ENCODE assay signal across 21 mouse cellular contexts in the genomic region with DNA sequence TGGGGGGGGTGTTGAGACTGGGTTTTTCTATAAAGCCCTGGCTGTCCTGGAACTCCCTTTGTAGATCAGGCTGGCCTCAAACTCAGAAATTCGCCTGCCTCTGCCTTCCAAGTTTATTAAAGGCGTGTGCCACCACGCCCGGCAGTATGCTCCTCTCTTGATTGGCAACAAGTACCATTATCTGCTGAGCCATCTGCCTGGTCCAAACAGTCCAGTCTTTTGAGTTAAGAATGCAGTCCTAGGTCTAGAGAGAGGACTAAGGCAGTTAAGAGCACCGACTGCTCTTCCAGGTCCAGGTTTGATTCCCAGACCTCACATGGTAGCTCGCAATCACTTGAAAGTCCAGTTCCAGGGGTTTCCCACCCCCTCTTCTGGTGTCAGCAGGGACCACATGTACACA.
"Had no signal": no experiment of that assay in that cellular context is flagged by ENCODE, and none has a peak within 500 bp of the region (broad histone marks: within the 10 kb centered on the region; RNA-seq: fewer than 3 reads in every experiment).

No protein-coding gene starts in this region.

- ATAC-seq: lung, postnatal 0 days; midbrain, embryonic 16.5 days had no signal

- DNase-seq: lung, adult 2 months; lung, postnatal 14 days; midbrain, embryonic 14.5 days; retina, postnatal 1 day; right cerebral cortex, adult 18-20 months; right cerebral cortex, postnatal 25 days; right cerebral cortex, postnatal 4 days; spleen, adult 18-20 months; thymus, adult 18-20 months; thymus, postnatal 25 days; thymus, postnatal 4 days had no signal

- H3K27me3 ChIP-seq: lung, embryonic 15.5 days; megakaryocyte, embryonic 14.5 days; midbrain, embryonic 12.5 days; neural tube, embryonic 13.5 days; neural tube, embryonic 15.5 days had no signal

- H3K4me1 ChIP-seq: lung, embryonic 15.5 days; megakaryocyte, embryonic 14.5 days; midbrain, embryonic 10.5 days; midbrain, embryonic 12.5 days; neural tube, embryonic 13.5 days; neural tube, embryonic 15.5 days had no signal

- H3K9ac ChIP-seq: lung, embryonic 15.5 days; midbrain, embryonic 12.5 days; neural tube, embryonic 13.5 days; neural tube, embryonic 15.5 days had no signal

- H3K27ac ChIP-seq: lung, embryonic 15.5 days; macrophage; midbrain, embryonic 10.5 days; midbrain, embryonic 12.5 days; neural tube, embryonic 13.5 days; neural tube, embryonic 15.5 days had no signal

- H3K4me2 ChIP-seq: lung, embryonic 15.5 days; midbrain, embryonic 12.5 days; neural tube, embryonic 13.5 days; neural tube, embryonic 15.5 days had no signal

- H3K9me3 ChIP-seq: lung, embryonic 15.5 days; megakaryocyte, embryonic 14.5 days; midbrain, embryonic 10.5 days; midbrain, embryonic 12.5 days; neural tube, embryonic 13.5 days; neural tube, embryonic 15.5 days had no signal

- H3K4me3 ChIP-seq: lung, embryonic 15.5 days; megakaryocyte, embryonic 14.5 days; midbrain, embryonic 10.5 days; midbrain, embryonic 12.5 days; myocyte; neural tube, embryonic 13.5 days; neural tube, embryonic 15.5 days had no signal
